Mouse (Mus musculus): ENCODE data around the gene Cxadr. TPM values are rescaled to one million over a fixed set of nuclear protein-coding genes. Genes with fewer than 3 reads are reported as not detected.

The Cxadr gene
- 75.0 and 84.1 TPM in 2 replicates for polyA plus RNA-seq (2012; rRNA removed)

DNA sequence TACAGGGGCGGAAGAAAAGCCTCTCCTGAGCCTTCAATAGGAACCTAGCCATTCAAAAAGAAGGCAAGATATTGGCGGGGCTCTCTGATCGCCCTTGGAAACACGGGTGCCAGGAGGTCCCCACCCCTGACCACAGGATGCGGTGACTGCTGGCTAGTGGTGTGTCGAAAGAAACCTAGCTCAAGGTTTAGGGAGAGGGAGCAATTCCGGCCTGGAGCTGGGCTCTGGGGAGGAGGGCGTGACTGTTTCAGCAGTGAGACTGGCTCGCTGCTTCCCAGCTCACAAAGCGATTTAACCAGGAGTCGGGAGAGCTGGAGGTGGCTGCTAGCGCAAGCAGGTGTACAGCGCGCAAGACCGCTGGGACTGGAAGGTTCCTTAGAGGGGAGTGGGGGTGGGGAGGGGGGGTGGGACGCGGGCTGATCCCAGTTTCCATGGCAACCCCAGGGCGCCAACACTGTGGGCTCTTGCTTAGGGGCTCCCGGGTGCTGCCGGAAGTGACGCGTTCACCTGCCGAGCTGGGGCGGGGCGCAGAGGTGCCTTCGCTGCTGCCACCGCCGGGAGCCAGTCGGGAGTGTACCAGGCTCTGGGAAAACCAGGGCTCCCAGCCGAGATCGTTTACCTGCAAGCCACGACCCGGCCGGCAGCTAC lies at the start of gene Cxadr:
Gene Cxadr (plus strand): TSS at position 307 of the 648 bp plus-strand sequence.

DNA sequence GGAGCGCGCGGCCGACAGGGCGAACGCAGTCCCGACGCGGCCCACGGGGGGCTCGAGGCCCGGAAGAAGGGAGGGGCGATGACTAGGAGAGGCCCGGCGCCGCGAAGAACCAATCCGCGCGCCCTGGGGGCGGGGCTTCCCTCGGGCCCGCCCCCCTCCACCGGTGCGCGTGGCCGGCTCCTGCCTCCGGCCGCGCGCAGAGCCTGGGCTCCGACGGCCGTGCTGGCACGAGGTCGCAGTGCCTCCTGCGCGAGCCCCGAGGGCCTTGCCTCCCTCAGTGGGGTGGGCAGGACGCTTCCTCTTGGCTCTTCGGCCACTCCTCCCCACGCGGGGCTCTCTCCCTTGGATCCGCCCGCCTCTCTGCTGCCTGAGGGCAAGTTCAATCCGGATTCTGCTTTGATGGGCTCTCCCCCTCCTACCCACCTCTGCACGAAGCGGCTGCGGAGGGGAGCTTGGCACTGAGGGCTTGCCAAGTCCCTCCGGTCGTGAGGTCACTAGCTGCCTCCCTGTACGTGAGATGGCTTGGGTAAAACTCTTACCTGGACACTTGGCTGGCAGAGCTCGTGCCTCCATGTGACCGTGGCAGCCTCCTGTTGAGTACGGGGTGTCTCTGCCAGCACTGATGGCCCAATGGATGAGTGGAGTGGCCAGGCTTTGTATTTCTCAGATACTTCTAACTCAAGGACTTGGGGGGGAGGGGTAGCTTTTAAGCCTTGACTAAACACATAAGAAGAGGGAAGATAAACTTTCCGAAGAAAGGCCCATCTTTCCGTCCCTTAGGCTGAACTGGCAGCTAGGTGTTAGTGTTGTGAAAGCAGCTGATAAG lies 75.7 kb downstream of the Cxadr start, which contains the start of gene Btg3:
Gene Btg3 (minus strand): TSS at position 448 of the 826 bp plus-strand sequence.

Other genes with a start within 250 kb of the Cxadr start
- gene Btg3, start 75.7 kb downstream of the Cxadr start, polyA plus RNA-seq (2012; rRNA removed) = 8.1 and 9.4 TPM in 2 replicates